Mouse (Mus musculus) cortical plate, adult 2 months (tissue): ENCODE data around the gene Arap2.

Experiments used
- CTCF ChIP-seq: fragments of 200-500 bp; IDR thresholded peaks from 2 replicates; pipeline ENCODE4 v1.5.1; 2011; ENCODE audit warnings: mild to moderate bottlenecking, control low read depth, low read length; ENCODE audit not compliant: insufficient read depth; ENCODE audit errors: extremely low read depth
- POLR2A ChIP-seq: fragments of 200-500 bp; IDR thresholded peaks from 2 replicates; pipeline ENCODE4 v1.6.1; 2011; ENCODE audit warnings: mild to moderate bottlenecking, low read length, control low read depth; ENCODE audit not compliant: insufficient read depth; ENCODE audit errors: extremely low read depth

DNA sequence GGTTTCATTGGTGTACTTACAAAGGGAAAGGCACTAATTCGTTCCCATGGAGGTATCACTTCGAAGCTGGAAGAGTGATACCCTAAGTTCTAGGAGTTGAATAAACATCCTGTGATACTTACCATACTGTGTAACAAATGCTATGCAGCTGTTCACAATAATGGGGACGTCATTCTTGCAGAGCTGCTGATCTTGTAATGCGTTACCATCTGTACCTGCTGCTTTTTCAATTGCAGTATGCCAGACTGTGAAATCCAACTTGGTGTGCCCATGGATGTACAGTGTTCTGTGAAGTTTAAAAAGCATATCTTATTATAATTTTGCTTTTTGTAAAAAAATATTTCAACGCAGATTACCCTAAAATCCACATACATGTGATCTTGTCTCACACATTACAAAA is 112.0 kb downstream of the Arap2 start:
- TF ChIP-seq CTCF, result no peak
- TF ChIP-seq POLR2A, result no peak
